Mouse (Mus musculus): ENCODE results near the gene A030005L19Rik. TPM values are rescaled to one million over a fixed set of nuclear protein-coding genes. Genes with fewer than 3 reads are reported as not detected.

A030005L19Rik gene
- polyA plus RNA-seq (2012; rRNA removed), result 1.6 and 2.2 TPM in 2 replicates

- TF ChIP-seq CTCF (IDR thresholded peaks at IDR 0.05; ENCODE audit: extremely low read depth, insufficient read length, insufficient replicate concordance, low read depth, low read length) (no peak), POLR2A (IDR thresholded peaks at IDR 0.05; ENCODE audit: low read depth, low read length) (no peak)
- 68% methylated on average over 3 of the region's 3 CpGs for WGBS
- H3K4me1 ChIP-seq (ENCODE audit: control insufficient read depth, insufficient read depth, insufficient read length, low read length), result 0 out of 2 replicates have a peak, but pooled peaks cover 2% of the 10 kb centered on the region
Observed at GRCm38 (mm10) chr1:82913025-82913424, at the start of gene A030005L19Rik. A030005L19Rik (plus strand) TSS chr1:82913325.

GRCm38 (mm10) chr1:82870202-82870601 is 42.9 kb upstream of the A030005L19Rik start:
- 86% methylated on average over 3 of the region's 3 CpGs for WGBS
- Histone ChIP-seq H3K27me3 (ENCODE audit: control insufficient read depth, insufficient read depth, low read length) (no peaks in the 10 kb centered on the region), H3K4me3 (ENCODE audit: low read depth, low read length) (no peak overlapping the region), H3K4me1 (ENCODE audit: control insufficient read depth, insufficient read depth, insufficient read length, low read length) (no peaks in the 10 kb centered on the region), H3K36me3 (ENCODE audit: control insufficient read depth, insufficient read depth, low read length) (peaks cover 15% of the 10 kb centered on the region), H3K27ac (ENCODE audit: insufficient read depth, low read depth, low read length) (no peak overlapping the region)
- TF ChIP-seq POLR2A (IDR thresholded peaks at IDR 0.05; ENCODE audit: low read depth, low read length) (no peak), CTCF (IDR thresholded peaks at IDR 0.05; ENCODE audit: extremely low read depth, insufficient read length, insufficient replicate concordance, low read depth, low read length) (no peak)

More at GRCm38 (mm10) chr1:82913025-82913424, at the start of gene A030005L19Rik:
- Histone ChIP-seq H3K4me3 (ENCODE audit: low read depth, low read length) (no peak within 1 kb of the TSS), H3K27ac (ENCODE audit: insufficient read depth, low read depth, low read length) (no peak within 1 kb of the TSS), H3K36me3 (ENCODE audit: control insufficient read depth, insufficient read depth, low read length) (no peaks in the 10 kb centered on the region), H3K27me3 (ENCODE audit: control insufficient read depth, insufficient read depth, low read length) (no peaks in the 10 kb centered on the region)

- H3K27ac ChIP-seq (ENCODE audit: insufficient read depth, low read depth, low read length), result no peak overlapping the region
- 33% methylated on average over 2 of the region's 2 CpGs for WGBS
- no peaks in the 10 kb centered on the region for H3K4me1 ChIP-seq (ENCODE audit: control insufficient read depth, insufficient read depth, insufficient read length, low read length)
- TF ChIP-seq CTCF (IDR thresholded peaks at IDR 0.05; ENCODE audit: extremely low read depth, insufficient read length, insufficient replicate concordance, low read depth, low read length) (no peak), POLR2A (IDR thresholded peaks at IDR 0.05; ENCODE audit: low read depth, low read length) (no peak)
- peaks cover 36% of the 10 kb centered on the region for H3K36me3 ChIP-seq (ENCODE audit: control insufficient read depth, insufficient read depth, low read length)
- H3K4me3 ChIP-seq (ENCODE audit: low read depth, low read length), result no peak overlapping the region
- no peaks in the 10 kb centered on the region for H3K27me3 ChIP-seq (ENCODE audit: control insufficient read depth, insufficient read depth, low read length)
Observed at GRCm38 (mm10) chr1:82879172-82879571, 34.0 kb upstream of the A030005L19Rik start.

- TF ChIP-seq CTCF (IDR thresholded peaks at IDR 0.05; ENCODE audit: extremely low read depth, insufficient read length, insufficient replicate concordance, low read depth, low read length) (no peak), POLR2A (IDR thresholded peaks at IDR 0.05; ENCODE audit: low read depth, low read length) (no peak)
- no peak overlapping the region for H3K27ac ChIP-seq (ENCODE audit: insufficient read depth, low read depth, low read length)
- H3K27me3 ChIP-seq (ENCODE audit: control insufficient read depth, insufficient read depth, low read length), result no peaks in the 10 kb centered on the region
- H3K4me1 ChIP-seq (ENCODE audit: control insufficient read depth, insufficient read depth, insufficient read length, low read length), result no peaks in the 10 kb centered on the region
- 90% methylated on average over 8 of the region's 8 CpGs for WGBS
- peaks cover 42% of the 10 kb centered on the region for H3K36me3 ChIP-seq (ENCODE audit: control insufficient read depth, insufficient read depth, low read length)
- H3K4me3 ChIP-seq (ENCODE audit: low read depth, low read length), result no peak overlapping the region
Observed at GRCm38 (mm10) chr1:82880196-82880595, 32.9 kb upstream of the A030005L19Rik start.

GRCm38 (mm10) chr1:82893269-82893668 is 19.9 kb upstream of the A030005L19Rik start:
- no peak overlapping the region for H3K4me3 ChIP-seq (ENCODE audit: low read depth, low read length)
- H3K36me3 ChIP-seq (ENCODE audit: control insufficient read depth, insufficient read depth, low read length), result peaks cover 40% of the 10 kb centered on the region
- WGBS, result 75% methylated on average over 7 of the region's 7 CpGs
- H3K27ac ChIP-seq (ENCODE audit: insufficient read depth, low read depth, low read length), result no peak overlapping the region
- H3K27me3 ChIP-seq (ENCODE audit: control insufficient read depth, insufficient read depth, low read length), result no peaks in the 10 kb centered on the region
- no peaks in the 10 kb centered on the region for H3K4me1 ChIP-seq (ENCODE audit: control insufficient read depth, insufficient read depth, insufficient read length, low read length)
- TF ChIP-seq POLR2A (IDR thresholded peaks at IDR 0.05; ENCODE audit: low read depth, low read length), result no peak
- no peak for TF ChIP-seq CTCF (IDR thresholded peaks at IDR 0.05; ENCODE audit: extremely low read depth, insufficient read length, insufficient replicate concordance, low read depth, low read length)

GRCm38 (mm10) chr1:82900567-82900966 is 12.6 kb upstream of the A030005L19Rik start:
- WGBS, result 88% methylated on average over 1 of the region's 1 CpGs
- Histone ChIP-seq H3K4me1 (ENCODE audit: control insufficient read depth, insufficient read depth, insufficient read length, low read length) (no peaks in the 10 kb centered on the region), H3K4me3 (ENCODE audit: low read depth, low read length) (no peak overlapping the region), H3K27ac (ENCODE audit: insufficient read depth, low read depth, low read length) (no peak overlapping the region), H3K36me3 (ENCODE audit: control insufficient read depth, insufficient read depth, low read length) (peaks cover 40% of the 10 kb centered on the region), H3K27me3 (ENCODE audit: control insufficient read depth, insufficient read depth, low read length) (no peaks in the 10 kb centered on the region; the same call in 1 of the 2 replicates)
- no peak for TF ChIP-seq CTCF (IDR thresholded peaks at IDR 0.05; ENCODE audit: extremely low read depth, insufficient read length, insufficient replicate concordance, low read depth, low read length)
- no peak for TF ChIP-seq POLR2A (IDR thresholded peaks at IDR 0.05; ENCODE audit: low read depth, low read length)

GRCm38 (mm10) chr1:82901201-82901600 is 11.9 kb upstream of the A030005L19Rik start:
- H3K27me3 ChIP-seq (ENCODE audit: control insufficient read depth, insufficient read depth, low read length), result no peaks in the 10 kb centered on the region; the same call in 1 of the 2 replicates
- peaks cover 38% of the 10 kb centered on the region for H3K36me3 ChIP-seq (ENCODE audit: control insufficient read depth, insufficient read depth, low read length)
- H3K4me3 ChIP-seq (ENCODE audit: low read depth, low read length), result no peak overlapping the region
- H3K4me1 ChIP-seq (ENCODE audit: control insufficient read depth, insufficient read depth, insufficient read length, low read length), result no peaks in the 10 kb centered on the region
- 82% methylated on average over 3 of the region's 3 CpGs for WGBS
- no peak overlapping the region for H3K27ac ChIP-seq (ENCODE audit: insufficient read depth, low read depth, low read length)
- TF ChIP-seq CTCF (IDR thresholded peaks at IDR 0.05; ENCODE audit: extremely low read depth, insufficient read length, insufficient replicate concordance, low read depth, low read length) (no peak), POLR2A (IDR thresholded peaks at IDR 0.05; ENCODE audit: low read depth, low read length) (no peak)
